Mouse (Mus musculus): ENCODE measurements around the gene Btg1. TPM values are rescaled to one million over a fixed set of nuclear protein-coding genes. Genes with fewer than 3 reads are reported as not detected.
A peak's percentile ranks its signal among the peaks of the same experiment; 100 is the strongest.

The Btg1 gene
- 139 and 152 TPM in 2 replicates for polyA plus RNA-seq (2012; rRNA removed)

DNA sequence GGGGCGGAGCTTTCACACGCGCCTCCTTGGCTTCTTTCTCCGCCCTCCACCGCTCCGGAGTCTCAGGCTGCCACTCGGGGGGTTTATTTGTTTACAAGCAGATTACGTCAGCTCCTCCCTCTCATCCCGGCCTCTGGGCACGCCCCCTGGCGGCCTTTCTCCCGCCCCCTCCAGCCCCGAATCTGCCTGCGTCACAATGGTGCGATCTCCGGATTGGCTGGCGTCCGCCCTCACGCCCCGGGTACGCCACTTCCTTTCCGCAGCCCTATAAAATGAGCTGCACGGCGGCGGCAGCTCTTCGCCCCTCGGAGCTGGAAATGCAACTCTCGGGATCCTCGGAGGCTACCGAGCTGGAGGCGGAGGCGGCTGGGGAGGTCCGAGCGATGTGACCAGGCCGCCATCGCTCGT is at the start of gene Btg1:
Gene Btg1, plus strand, starts transcription at position 298 of the 408 bp plus-strand sequence.
- TF ChIP-seq CTCF (IDR thresholded peaks at IDR 0.05; ENCODE audit: extremely low read depth, insufficient read depth, insufficient read length, insufficient replicate concordance) (peak; percentile 30; the same call in 1 of the 2 replicates), POLR2A (IDR thresholded peaks at IDR 0.05; ENCODE audit: low read depth, low read length) (peak; percentile 99)
- under 1% methylated on average over 37 of the region's 37 CpGs for WGBS
- DNase-seq (ENCODE audit: low read depth in 1 of 2, low spot score in 2 of 2), result peak; percentile 96 to 99
- no peaks in the 10 kb centered on the region for H3K27me3 ChIP-seq (ENCODE audit: control insufficient read depth, insufficient read depth, low read length)
- peaks cover 23% of the 10 kb centered on the region for H3K36me3 ChIP-seq (ENCODE audit: control insufficient read depth, insufficient read depth, low read length)
- no peaks in the 10 kb centered on the region for H3K4me1 ChIP-seq (ENCODE audit: control insufficient read depth, insufficient read depth, insufficient read length)
- peak within 1 kb of the TSS; percentile 96 for H3K4me3 ChIP-seq (ENCODE audit: extremely low read depth, insufficient read depth, insufficient read length)
- H3K27ac ChIP-seq (ENCODE audit: insufficient read depth, low read length), result peak within 1 kb of the TSS; percentile 99

DNA sequence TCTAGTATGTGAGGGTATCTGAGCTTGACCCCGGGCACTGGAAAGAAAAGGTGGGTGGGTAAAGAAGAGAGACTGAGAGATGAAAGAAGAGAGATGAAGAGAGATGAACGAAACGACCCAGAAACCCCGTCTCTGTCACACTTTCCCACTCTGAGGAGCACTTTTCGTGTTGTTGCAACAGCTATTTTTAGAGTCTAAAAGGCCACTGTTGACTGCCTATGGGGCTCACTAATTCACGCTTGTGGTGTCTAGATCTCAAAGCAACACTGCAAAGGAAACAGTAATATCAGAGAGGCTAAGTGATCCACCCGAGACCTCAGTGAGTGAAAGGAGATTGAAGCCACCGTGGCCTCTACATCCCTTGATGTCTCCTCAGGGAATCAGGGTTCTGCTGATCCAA is 47.3 kb upstream of the Btg1 start:
- TF ChIP-seq CTCF (IDR thresholded peaks at IDR 0.05; ENCODE audit: extremely low read depth, insufficient read depth, insufficient read length, insufficient replicate concordance) (no peak), POLR2A (IDR thresholded peaks at IDR 0.05; ENCODE audit: low read depth, low read length) (no peak)

DNA sequence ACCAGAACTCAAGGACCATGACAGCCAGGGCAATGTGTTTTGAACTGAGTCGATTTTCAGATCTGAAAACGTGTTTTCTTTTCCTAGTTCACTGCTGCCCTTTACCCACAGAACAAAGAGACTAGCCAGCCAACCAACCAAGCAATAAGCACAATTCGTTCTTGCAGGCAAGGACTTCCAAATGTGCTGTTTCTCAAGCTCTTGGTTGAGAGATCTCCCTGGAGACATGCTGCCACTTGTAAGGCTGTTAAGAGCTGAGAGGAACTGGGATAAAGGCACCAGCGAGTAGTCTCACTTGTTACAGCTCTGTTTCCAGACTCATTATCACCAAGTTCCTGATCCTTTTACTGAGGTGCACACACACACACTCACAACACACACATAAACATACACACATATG is 45.6 kb upstream of the Btg1 start:
- no peak overlapping the region for H3K27ac ChIP-seq (ENCODE audit: insufficient read depth, low read length)
- WGBS, result 43% methylated on average over 4 of the region's 4 CpGs

More for the DNA sequence above, 47.3 kb upstream of the Btg1 start:
- no peak overlapping the region for H3K27ac ChIP-seq (ENCODE audit: insufficient read depth, low read length)
- no peak for DNase-seq (ENCODE audit: low read depth in 1 of 2, low spot score in 2 of 2)
- no peak overlapping the region for H3K4me3 ChIP-seq (ENCODE audit: extremely low read depth, insufficient read depth, insufficient read length)
- H3K4me1 ChIP-seq (ENCODE audit: control insufficient read depth, insufficient read depth, insufficient read length), result peaks cover 12% of the 10 kb centered on the region
- WGBS, result 59% methylated on average over 8 of the region's 8 CpGs
- H3K27me3 ChIP-seq (ENCODE audit: control insufficient read depth, insufficient read depth, low read length), result no peaks in the 10 kb centered on the region
- no peaks in the 10 kb centered on the region for H3K36me3 ChIP-seq (ENCODE audit: control insufficient read depth, insufficient read depth, low read length)

DNA sequence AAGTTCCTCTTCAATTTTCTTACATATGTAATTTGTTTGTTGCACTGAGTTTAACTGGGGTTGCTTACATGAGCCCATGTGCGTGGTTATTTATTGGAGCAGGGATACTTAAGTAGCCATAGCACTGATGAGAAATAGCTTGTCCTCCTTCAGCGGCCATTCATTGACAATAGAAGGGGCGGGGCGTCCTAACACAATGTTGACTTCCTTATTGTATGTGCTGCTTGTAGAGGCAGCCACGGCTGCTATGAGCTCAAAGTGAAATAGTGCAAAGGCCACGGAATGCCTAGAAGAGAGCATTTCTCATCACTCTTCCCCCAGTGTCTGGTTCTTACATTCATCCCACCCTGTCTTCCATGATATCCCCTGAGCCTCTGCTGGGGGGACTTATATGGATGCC is 42.0 kb upstream of the Btg1 start:
- no peak for TF ChIP-seq CTCF (IDR thresholded peaks at IDR 0.05; ENCODE audit: extremely low read depth, insufficient read depth, insufficient read length, insufficient replicate concordance)
- no peak for TF ChIP-seq POLR2A (IDR thresholded peaks at IDR 0.05; ENCODE audit: low read depth, low read length)
- H3K4me3 ChIP-seq (ENCODE audit: extremely low read depth, insufficient read depth, insufficient read length), result no peak overlapping the region
- no peak for DNase-seq (ENCODE audit: low read depth in 1 of 2, low spot score in 2 of 2)
- 74% methylated on average over 6 of the region's 6 CpGs for WGBS
- peaks cover 8% of the 10 kb centered on the region; the same call in 1 of the 2 replicates for H3K4me1 ChIP-seq (ENCODE audit: control insufficient read depth, insufficient read depth, insufficient read length)
- no peak overlapping the region for H3K27ac ChIP-seq (ENCODE audit: insufficient read depth, low read length)
- H3K36me3 ChIP-seq (ENCODE audit: control insufficient read depth, insufficient read depth, low read length), result no peaks in the 10 kb centered on the region
- no peaks in the 10 kb centered on the region for H3K27me3 ChIP-seq (ENCODE audit: control insufficient read depth, insufficient read depth, low read length)

More for the DNA sequence above, 45.6 kb upstream of the Btg1 start:
- Histone ChIP-seq H3K27me3 (ENCODE audit: control insufficient read depth, insufficient read depth, low read length) (no peaks in the 10 kb centered on the region), H3K4me3 (ENCODE audit: extremely low read depth, insufficient read depth, insufficient read length) (no peak overlapping the region), H3K4me1 (ENCODE audit: control insufficient read depth, insufficient read depth, insufficient read length) (peaks cover 6% of the 10 kb centered on the region), H3K36me3 (ENCODE audit: control insufficient read depth, insufficient read depth, low read length) (no peaks in the 10 kb centered on the region)
- no peak for DNase-seq (ENCODE audit: low read depth in 1 of 2, low spot score in 2 of 2)
- TF ChIP-seq POLR2A (IDR thresholded peaks at IDR 0.05; ENCODE audit: low read depth, low read length) (no peak), CTCF (IDR thresholded peaks at IDR 0.05; ENCODE audit: extremely low read depth, insufficient read depth, insufficient read length, insufficient replicate concordance) (no peak)

DNA sequence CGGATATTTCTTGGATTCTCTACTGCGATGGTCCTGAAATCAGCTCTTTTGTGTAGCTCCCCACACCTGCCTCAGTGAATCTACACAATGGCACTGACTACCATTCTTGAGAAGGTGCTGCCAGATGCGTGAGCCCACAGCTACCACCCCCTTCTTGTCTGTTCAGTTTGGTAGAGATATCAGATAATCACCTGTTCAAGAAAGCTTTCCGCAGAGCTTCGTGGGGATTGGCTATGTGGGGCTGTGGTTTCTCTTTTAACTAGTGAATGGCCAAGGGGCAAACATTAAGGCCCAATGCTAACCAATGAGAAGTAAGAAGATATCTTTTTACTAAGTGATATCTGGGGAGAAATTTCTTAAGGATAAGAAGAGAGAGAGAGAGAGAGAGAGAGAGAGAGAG is 41.5 kb upstream of the Btg1 start:
- WGBS, result 68% methylated on average over 5 of the region's 5 CpGs
- Histone ChIP-seq H3K27me3 (ENCODE audit: control insufficient read depth, insufficient read depth, low read length) (no peaks in the 10 kb centered on the region), H3K4me1 (ENCODE audit: control insufficient read depth, insufficient read depth, insufficient read length) (peaks cover 8% of the 10 kb centered on the region; the same call in 1 of the 2 replicates), H3K4me3 (ENCODE audit: extremely low read depth, insufficient read depth, insufficient read length) (no peak overlapping the region), H3K27ac (ENCODE audit: insufficient read depth, low read length) (no peak overlapping the region), H3K36me3 (ENCODE audit: control insufficient read depth, insufficient read depth, low read length) (no peaks in the 10 kb centered on the region)
- no peak for DNase-seq (ENCODE audit: low read depth in 1 of 2, low spot score in 2 of 2)
- TF ChIP-seq POLR2A (IDR thresholded peaks at IDR 0.05; ENCODE audit: low read depth, low read length) (no peak), CTCF (IDR thresholded peaks at IDR 0.05; ENCODE audit: extremely low read depth, insufficient read depth, insufficient read length, insufficient replicate concordance) (no peak)

DNA sequence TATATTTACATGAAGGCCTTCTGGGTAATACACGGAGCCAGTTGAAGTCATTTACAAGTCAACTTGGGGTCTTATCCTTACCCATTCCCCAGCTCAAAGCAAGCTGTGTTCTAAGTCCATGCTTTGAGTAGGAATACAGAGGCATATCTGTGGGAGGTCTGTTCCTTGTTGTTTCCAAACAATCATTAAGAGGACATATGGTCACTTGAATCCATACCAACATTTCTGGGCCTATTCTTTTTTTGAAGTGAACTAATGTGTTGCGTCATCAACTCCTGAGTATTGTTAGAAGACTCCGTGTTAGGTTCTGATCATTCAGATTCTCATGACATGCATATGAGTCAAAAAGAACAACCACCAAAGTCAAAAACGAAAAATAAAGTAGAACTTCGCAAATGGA is 37.9 kb upstream of the Btg1 start:
- H3K4me3 ChIP-seq (ENCODE audit: extremely low read depth, insufficient read depth, insufficient read length), result no peak overlapping the region
- 92% methylated on average over 5 of the region's 5 CpGs for WGBS
- 0 out of 2 replicates have a peak, but pooled peaks cover 3% of the 10 kb centered on the region for H3K4me1 ChIP-seq (ENCODE audit: control insufficient read depth, insufficient read depth, insufficient read length)
- TF ChIP-seq CTCF (IDR thresholded peaks at IDR 0.05; ENCODE audit: extremely low read depth, insufficient read depth, insufficient read length, insufficient replicate concordance) (no peak), POLR2A (IDR thresholded peaks at IDR 0.05; ENCODE audit: low read depth, low read length) (no peak)
- no peaks in the 10 kb centered on the region for H3K27me3 ChIP-seq (ENCODE audit: control insufficient read depth, insufficient read depth, low read length)
- DNase-seq (ENCODE audit: low read depth in 1 of 2, low spot score in 2 of 2), result no peak
- no peaks in the 10 kb centered on the region for H3K36me3 ChIP-seq (ENCODE audit: control insufficient read depth, insufficient read depth, low read length)
- no peak overlapping the region for H3K27ac ChIP-seq (ENCODE audit: insufficient read depth, low read length)

DNA sequence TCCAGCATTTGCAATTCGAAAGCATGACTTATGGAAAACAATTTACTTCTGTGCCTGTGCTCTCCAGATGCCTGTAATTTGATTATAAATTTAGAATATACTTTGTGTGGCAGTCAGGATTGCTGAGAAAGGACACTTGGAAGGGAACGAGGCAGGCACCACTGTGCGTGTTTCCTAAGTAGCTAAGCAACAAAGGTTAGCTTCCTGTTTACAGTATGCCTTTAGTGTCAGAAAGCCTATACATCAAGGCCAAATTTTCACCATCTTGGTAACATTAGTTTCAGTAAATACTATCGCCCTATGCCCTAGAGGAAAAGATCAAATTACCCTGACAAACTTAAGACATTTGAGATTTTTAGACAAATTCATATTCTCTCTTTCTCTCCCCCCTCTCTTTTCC is 37.4 kb upstream of the Btg1 start:
- no peak for TF ChIP-seq CTCF (IDR thresholded peaks at IDR 0.05; ENCODE audit: extremely low read depth, insufficient read depth, insufficient read length, insufficient replicate concordance)
- H3K4me1 ChIP-seq (ENCODE audit: control insufficient read depth, insufficient read depth, insufficient read length), result 0 out of 2 replicates have a peak, but pooled peaks cover 3% of the 10 kb centered on the region
- H3K27me3 ChIP-seq (ENCODE audit: control insufficient read depth, insufficient read depth, low read length), result no peaks in the 10 kb centered on the region
- DNase-seq (ENCODE audit: low read depth in 1 of 2, low spot score in 2 of 2), result no peak
- H3K27ac ChIP-seq (ENCODE audit: insufficient read depth, low read length), result no peak overlapping the region
- H3K36me3 ChIP-seq (ENCODE audit: control insufficient read depth, insufficient read depth, low read length), result no peaks in the 10 kb centered on the region
- 77% methylated on average over 4 of the region's 4 CpGs for WGBS
- no peak overlapping the region for H3K4me3 ChIP-seq (ENCODE audit: extremely low read depth, insufficient read depth, insufficient read length)
